Mouse (Mus musculus) C2C12 (cell line): Measurements from ENCODE around the gene Rabgap1l.

Experiments
- CEBPB ChIP-seq: IDR thresholded peaks from one replicate; pipeline ENCODE4 v1.6.1; 2011; ENCODE audit warnings: low read depth, mild to moderate bottlenecking, control low read depth, moderate library complexity
- CTCF ChIP-seq: IDR thresholded peaks from one replicate; pipeline ENCODE4 v1.5.1; 2011; ENCODE audit not compliant: control insufficient read depth, insufficient read depth, insufficient read length
- FOSL1 ChIP-seq: IDR thresholded peaks from one replicate; pipeline ENCODE4 v1.8.0; 2011; ENCODE audit warnings: mild to moderate bottlenecking, low read length; ENCODE audit not compliant: poor library complexity, insufficient read depth, severe bottlenecking
- MYOG ChIP-seq: IDR thresholded peaks from one replicate; pipeline ENCODE4 v1.6.1; 2011; ENCODE audit not compliant: control insufficient read depth, insufficient read length; ENCODE audit errors: extremely low read depth
- USF1 ChIP-seq: IDR thresholded peaks from one replicate; pipeline ENCODE4 v1.6.1; 2011; ENCODE audit warnings: low read depth, mild to moderate bottlenecking, control low read depth, moderate library complexity

DNA sequence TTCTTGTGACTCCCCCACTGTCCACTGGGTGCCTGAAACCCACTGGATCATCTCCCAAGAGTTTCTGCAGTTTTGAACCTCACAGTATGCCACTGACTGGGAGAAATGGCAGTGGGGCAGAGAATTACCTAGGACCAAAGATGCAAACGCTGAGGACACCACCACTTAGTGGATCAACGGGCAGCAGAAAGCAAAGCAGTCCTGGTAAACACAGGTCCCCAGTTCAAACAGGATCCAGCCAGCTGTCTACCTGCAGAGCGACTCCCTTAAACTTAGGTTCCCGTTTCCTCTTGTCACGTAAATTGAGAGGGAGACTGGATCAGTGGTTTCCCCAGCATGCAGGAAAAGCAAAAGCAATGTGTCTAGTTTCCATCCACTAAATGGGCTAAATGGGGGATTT lies 483.1 kb downstream of the Rabgap1l start:
- TF ChIP-seq USF1, result no peak
- TF ChIP-seq CTCF, result no peak
- no peak for TF ChIP-seq FOSL1
- no peak for TF ChIP-seq CEBPB
- no peak for TF ChIP-seq MYOG
